Mouse (Mus musculus): ENCODE measurements around the gene Smim27. TPM values are rescaled to one million over a fixed set of nuclear protein-coding genes. Genes with fewer than 3 reads are reported as not detected.

Gene Smim27
- total RNA-seq (2023): 10 to 100 TPM; 48.1 to 58.9 TPM

GRCm38 (mm10) chr4:40269430-40270032, at the start of gene Smim27, which contains the start of gene Topors:
Gene Smim27, plus strand, starts transcription at chr4:40269579.
Gene Topors, minus strand, starts transcription at chr4:40269850.

GRCm38 (mm10) chr4:40239409-40240271, 29.7 kb upstream of the Smim27 start, which contains the start of gene Ddx58:
Gene Ddx58, minus strand, starts transcription at chr4:40239828.

GRCm38 (mm10) chr4:40279276-40279900, 10.0 kb downstream of the Smim27 start, which contains the start of gene Ndufb6:
Gene Ndufb6, minus strand, starts transcription at chr4:40279421.

Other genes with a start within 250 kb of the Smim27 start
- 10 to 100 TPM; 17.4 to 22.8 TPM for gene Aco1, start 126.5 kb upstream of the Smim27 start, total RNA-seq (2023)
- gene Ddx58, start 29.8 kb upstream of the Smim27 start, total RNA-seq (2023): 100 to 1,000 TPM; 108 to 129 TPM
- gene Topors, start 271 bp downstream of the Smim27 start, total RNA-seq (2023): 10 to 100 TPM; 37.3 to 38.0 TPM
- gene Ndufb6, start 9.8 kb downstream of the Smim27 start, total RNA-seq (2023): 10 to 100 TPM; 28.7 to 31.4 TPM
- not detected for gene Tmem215, start 202.6 kb downstream of the Smim27 start, total RNA-seq (2023)